Mouse (Mus musculus): ENCODE results near the gene Atic. TPM values are rescaled to one million over a fixed set of nuclear protein-coding genes. Genes with fewer than 3 reads are reported as not detected.

Gene Atic
- polyA plus RNA-seq, 1 experiment, result 23.4 TPM

GRCm38 (mm10) chr1:71575987-71576386 is 19.0 kb downstream of the Atic start:
- H3K36me3 ChIP-seq (ENCODE audit: control insufficient read depth, insufficient read depth, low read length), result peaks cover 52% of the 10 kb centered on the region
- H3K4me1 ChIP-seq (ENCODE audit: control insufficient read depth, insufficient read depth, insufficient read length), result no peaks in the 10 kb centered on the region
- H3K27ac ChIP-seq (ENCODE audit: insufficient read depth, low read length), result no peak overlapping the region
- WGBS, result 83% methylated on average over 7 of the region's 7 CpGs
- TF ChIP-seq POLR2A (IDR thresholded peaks at IDR 0.05; ENCODE audit: low read depth, low read length) (no peak), CTCF (IDR thresholded peaks at IDR 0.05; ENCODE audit: extremely low read depth, insufficient read depth, insufficient read length, insufficient replicate concordance) (no peak)
- H3K4me3 ChIP-seq (ENCODE audit: extremely low read depth, insufficient read depth, insufficient read length), result no peak overlapping the region
- H3K27me3 ChIP-seq (ENCODE audit: control insufficient read depth, insufficient read depth, low read length), result no peaks in the 10 kb centered on the region
- no peak for DNase-seq (ENCODE audit: low read depth in 1 of 2, low spot score in 2 of 2)

GRCm38 (mm10) chr1:71576837-71577236 is 19.9 kb downstream of the Atic start:
- no peak for DNase-seq (ENCODE audit: low read depth in 1 of 2, low spot score in 2 of 2)
- no peak for TF ChIP-seq CTCF (IDR thresholded peaks at IDR 0.05; ENCODE audit: extremely low read depth, insufficient read depth, insufficient read length, insufficient replicate concordance)
- TF ChIP-seq POLR2A (IDR thresholded peaks at IDR 0.05; ENCODE audit: low read depth, low read length), result no peak
- H3K4me3 ChIP-seq (ENCODE audit: extremely low read depth, insufficient read depth, insufficient read length), result no peak overlapping the region
- H3K27me3 ChIP-seq (ENCODE audit: control insufficient read depth, insufficient read depth, low read length), result no peaks in the 10 kb centered on the region
- H3K4me1 ChIP-seq (ENCODE audit: control insufficient read depth, insufficient read depth, insufficient read length), result no peaks in the 10 kb centered on the region
- peaks cover 45% of the 10 kb centered on the region for H3K36me3 ChIP-seq (ENCODE audit: control insufficient read depth, insufficient read depth, low read length)
- no peak overlapping the region for H3K27ac ChIP-seq (ENCODE audit: insufficient read depth, low read length)
- WGBS, result 52% methylated on average over 6 of the region's 6 CpGs

- Histone ChIP-seq H3K36me3 (ENCODE audit: control insufficient read depth, insufficient read depth, low read length) (peaks cover 34% of the 10 kb centered on the region), H3K27ac (ENCODE audit: insufficient read depth, low read length) (no peak overlapping the region), H3K27me3 (ENCODE audit: control insufficient read depth, insufficient read depth, low read length) (no peaks in the 10 kb centered on the region), H3K4me1 (ENCODE audit: control insufficient read depth, insufficient read depth, insufficient read length) (no peaks in the 10 kb centered on the region), H3K4me3 (ENCODE audit: extremely low read depth, insufficient read depth, insufficient read length) (no peak overlapping the region)
- DNase-seq (ENCODE audit: low read depth in 1 of 2, low spot score in 2 of 2), result no peak
- TF ChIP-seq POLR2A (IDR thresholded peaks at IDR 0.05; ENCODE audit: low read depth, low read length) (no peak), CTCF (IDR thresholded peaks at IDR 0.05; ENCODE audit: extremely low read depth, insufficient read depth, insufficient read length, insufficient replicate concordance) (no peak)
- WGBS, result 94% methylated on average over 4 of the region's 4 CpGs
These were observed 22.6 kb downstream of the Atic start for GRCm38 (mm10) chr1:71579526-71579925.

GRCm38 (mm10) chr1:71580408-71580807 is 23.5 kb downstream of the Atic start:
- TF ChIP-seq CTCF (IDR thresholded peaks at IDR 0.05; ENCODE audit: extremely low read depth, insufficient read depth, insufficient read length, insufficient replicate concordance) (no peak), POLR2A (IDR thresholded peaks at IDR 0.05; ENCODE audit: low read depth, low read length) (no peak)
- DNase-seq (ENCODE audit: low read depth in 1 of 2, low spot score in 2 of 2), result no peak
- Histone ChIP-seq H3K4me3 (ENCODE audit: extremely low read depth, insufficient read depth, insufficient read length) (no peak overlapping the region), H3K4me1 (ENCODE audit: control insufficient read depth, insufficient read depth, insufficient read length) (no peaks in the 10 kb centered on the region), H3K36me3 (ENCODE audit: control insufficient read depth, insufficient read depth, low read length) (peaks cover 33% of the 10 kb centered on the region), H3K27ac (ENCODE audit: insufficient read depth, low read length) (no peak overlapping the region), H3K27me3 (ENCODE audit: control insufficient read depth, insufficient read depth, low read length) (no peaks in the 10 kb centered on the region)
- 94% methylated on average over 12 of the region's 12 CpGs for WGBS

- DNase-seq (ENCODE audit: low read depth in 1 of 2, low spot score in 2 of 2), result no peak
- WGBS, result 96% methylated on average over 8 of the region's 8 CpGs
- no peak for TF ChIP-seq POLR2A (IDR thresholded peaks at IDR 0.05; ENCODE audit: low read depth, low read length)
- TF ChIP-seq CTCF (IDR thresholded peaks at IDR 0.05; ENCODE audit: extremely low read depth, insufficient read depth, insufficient read length, insufficient replicate concordance), result no peak
- no peak overlapping the region for H3K27ac ChIP-seq (ENCODE audit: insufficient read depth, low read length)
- no peaks in the 10 kb centered on the region for H3K4me1 ChIP-seq (ENCODE audit: control insufficient read depth, insufficient read depth, insufficient read length)
- H3K4me3 ChIP-seq (ENCODE audit: extremely low read depth, insufficient read depth, insufficient read length), result no peak overlapping the region
- no peaks in the 10 kb centered on the region for H3K27me3 ChIP-seq (ENCODE audit: control insufficient read depth, insufficient read depth, low read length)
- H3K36me3 ChIP-seq (ENCODE audit: control insufficient read depth, insufficient read depth, low read length), result peaks cover 15% of the 10 kb centered on the region
These were observed 26.4 kb downstream of the Atic start for GRCm38 (mm10) chr1:71583302-71583701.

- Histone ChIP-seq H3K27me3 (ENCODE audit: control insufficient read depth, insufficient read depth, low read length) (no peaks in the 10 kb centered on the region), H3K4me1 (ENCODE audit: control insufficient read depth, insufficient read depth, insufficient read length) (no peaks in the 10 kb centered on the region), H3K27ac (ENCODE audit: insufficient read depth, low read length) (no peak overlapping the region), H3K36me3 (ENCODE audit: control insufficient read depth, insufficient read depth, low read length) (peaks cover 9% of the 10 kb centered on the region), H3K4me3 (ENCODE audit: extremely low read depth, insufficient read depth, insufficient read length) (no peak overlapping the region)
- TF ChIP-seq POLR2A (IDR thresholded peaks at IDR 0.05; ENCODE audit: low read depth, low read length) (no peak), CTCF (IDR thresholded peaks at IDR 0.05; ENCODE audit: extremely low read depth, insufficient read depth, insufficient read length, insufficient replicate concordance) (no peak)
- 95% methylated on average over 7 of the region's 7 CpGs for WGBS
- no peak for DNase-seq (ENCODE audit: low read depth in 1 of 2, low spot score in 2 of 2)
These were observed 26.9 kb downstream of the Atic start for GRCm38 (mm10) chr1:71583900-71584299.

- H3K27ac ChIP-seq (ENCODE audit: insufficient read depth, low read length), result no peak overlapping the region
- H3K36me3 ChIP-seq (ENCODE audit: control insufficient read depth, insufficient read depth, low read length), result no peaks in the 10 kb centered on the region
- DNase-seq (ENCODE audit: low read depth in 1 of 2, low spot score in 2 of 2), result no peak
- no peak overlapping the region for H3K4me3 ChIP-seq (ENCODE audit: extremely low read depth, insufficient read depth, insufficient read length)
- TF ChIP-seq CTCF (IDR thresholded peaks at IDR 0.05; ENCODE audit: extremely low read depth, insufficient read depth, insufficient read length, insufficient replicate concordance), result no peak
- H3K27me3 ChIP-seq (ENCODE audit: control insufficient read depth, insufficient read depth, low read length), result no peaks in the 10 kb centered on the region
- WGBS, result 94% methylated on average over 7 of the region's 7 CpGs
- H3K4me1 ChIP-seq (ENCODE audit: control insufficient read depth, insufficient read depth, insufficient read length), result no peaks in the 10 kb centered on the region
These were observed 29.7 kb downstream of the Atic start for GRCm38 (mm10) chr1:71586658-71587057.

All from spleen, adult 2 months (tissue).